Mouse (Mus musculus) spleen, adult 2 months (tissue): Measurements from ENCODE around the gene Mylk. TPM values are rescaled to one million over a fixed set of nuclear protein-coding genes. Genes with fewer than 3 reads are reported as not detected.

Experiments
- DNase-seq, 2 experiments: peaks; one replicate each; pipeline versions ENCODE4 v3.0.0 to v3.0.0-alpha.2; 2012 to 2021; ENCODE audit warnings: low spot score in 2 of 2, low read depth in 1 of 2
- H3K27ac ChIP-seq: fragments of 200-500 bp; 2 replicates; pipeline ENCODE4 v1.5.1; 2012; ENCODE audit warnings: low read length, inconsistent platforms; ENCODE audit not compliant: insufficient read depth
- H3K27me3 ChIP-seq: fragments of 200-500 bp; 2 replicates; pipeline ENCODE4 v1.6.1; 2012; ENCODE audit warnings: mild to moderate bottlenecking, moderate library complexity, low read length, inconsistent platforms; ENCODE audit not compliant: control insufficient read depth, insufficient read depth
- H3K36me3 ChIP-seq: fragments of 200-500 bp; 2 replicates; pipeline ENCODE4 v1.6.1; 2012; ENCODE audit warnings: mild to moderate bottlenecking, low read length, inconsistent platforms; ENCODE audit not compliant: control insufficient read depth, insufficient read depth
- H3K4me1 ChIP-seq: fragments of 200-500 bp; 2 replicates; pipeline ENCODE4 v1.6.1; 2011; ENCODE audit warnings: inconsistent platforms; ENCODE audit not compliant: control insufficient read depth, insufficient read depth, insufficient read length
- H3K4me3 ChIP-seq: fragments of 200-500 bp; 2 replicates; pipeline ENCODE4 v1.5.1; 2011; ENCODE audit warnings: mild to moderate bottlenecking, inconsistent platforms; ENCODE audit not compliant: insufficient read depth, insufficient read length; ENCODE audit errors: extremely low read depth
- CTCF ChIP-seq: fragments of 200-500 bp; IDR thresholded peaks from 2 replicates; pipeline ENCODE4 v1.5.1; 2011; ENCODE audit warnings: mild to moderate bottlenecking, inconsistent platforms; ENCODE audit not compliant: insufficient read depth, insufficient read length, insufficient replicate concordance; ENCODE audit errors: extremely low read depth
- POLR2A ChIP-seq: fragments of 200-500 bp; IDR thresholded peaks from 2 replicates; pipeline ENCODE4 v1.6.1; 2011; ENCODE audit warnings: low read depth, low read length, inconsistent platforms
- WGBS: fragments of 180-500 bp; shearing (Covaris S2); methylation state at CpG from one replicate; pipeline ENCODE4 v1.1.7; 2018; 5-methylcytosine and 5-hydroxymethylcytosine counted together
- polyA plus RNA-seq: library from polyadenylated mRNA; depleted of rRNA; stranded (reverse); fragments of >200 nt; gene quantifications from 2 replicates; pipeline ENCODE4 v1.2.3, GENCODE M21; 2012

Gene Mylk
- polyA plus RNA-seq, 1 experiment, result 41.9 TPM

GRCm38 (mm10) chr16:34767443-34767842 lies 22.4 kb downstream of the Mylk start:
- TF ChIP-seq POLR2A (no peak), CTCF (no peak)
- Histone ChIP-seq H3K27ac (no peak overlapping the region), H3K4me1 (no peaks in the 10 kb centered on the region), H3K4me3 (no peak overlapping the region), H3K27me3 (no peaks in the 10 kb centered on the region), H3K36me3 (no peaks in the 10 kb centered on the region)
- DNase-seq, result no peak
- 86% methylated on average over 2 of the region's 2 CpGs for WGBS

- DNase-seq, result no peak
- TF ChIP-seq POLR2A, result no peak
- no peak for TF ChIP-seq CTCF
- Histone ChIP-seq H3K27me3 (no peaks in the 10 kb centered on the region), H3K36me3 (no peaks in the 10 kb centered on the region), H3K27ac (no peak overlapping the region), H3K4me3 (no peak overlapping the region), H3K4me1 (no peaks in the 10 kb centered on the region)
- WGBS, result 93% methylated on average over 4 of the region's 4 CpGs
Measured at GRCm38 (mm10) chr16:34768436-34768835, 23.4 kb downstream of the Mylk start.

- Histone ChIP-seq H3K36me3 (no peaks in the 10 kb centered on the region), H3K27me3 (no peaks in the 10 kb centered on the region), H3K27ac (no peak overlapping the region), H3K4me3 (no peak overlapping the region), H3K4me1 (no peaks in the 10 kb centered on the region)
- WGBS, result 29% methylated on average over 4 of the region's 4 CpGs
- DNase-seq, result no peak
- no peak for TF ChIP-seq CTCF
- no peak for TF ChIP-seq POLR2A
Measured at GRCm38 (mm10) chr16:34770127-34770526, 25.1 kb downstream of the Mylk start.

- H3K27ac ChIP-seq, result no peak overlapping the region
- H3K4me1 ChIP-seq, result no peaks in the 10 kb centered on the region
- H3K4me3 ChIP-seq, result no peak overlapping the region
- no peaks in the 10 kb centered on the region for H3K36me3 ChIP-seq
- WGBS, result 45% methylated on average over 4 of the region's 4 CpGs
- no peak for DNase-seq
- no peaks in the 10 kb centered on the region for H3K27me3 ChIP-seq
- TF ChIP-seq POLR2A, result no peak
- TF ChIP-seq CTCF, result no peak
Measured at GRCm38 (mm10) chr16:34772445-34773032, 27.5 kb downstream of the Mylk start.

GRCm38 (mm10) chr16:34782442-34782841 lies 37.4 kb downstream of the Mylk start:
- Histone ChIP-seq H3K27ac (no peak overlapping the region), H3K4me3 (no peak overlapping the region), H3K4me1 (no peaks in the 10 kb centered on the region), H3K27me3 (no peaks in the 10 kb centered on the region), H3K36me3 (no peaks in the 10 kb centered on the region)
- no peak for DNase-seq
- TF ChIP-seq POLR2A (no peak), CTCF (no peak)
- WGBS, result 78% methylated on average over 1 of the region's 1 CpGs

GRCm38 (mm10) chr16:34783536-34783935 lies 38.5 kb downstream of the Mylk start:
- Histone ChIP-seq H3K27me3 (no peaks in the 10 kb centered on the region), H3K4me1 (no peaks in the 10 kb centered on the region), H3K27ac (no peak overlapping the region), H3K36me3 (no peaks in the 10 kb centered on the region), H3K4me3 (no peak overlapping the region)
- TF ChIP-seq CTCF (no peak), POLR2A (no peak)
- 80% methylated on average over 5 of the region's 5 CpGs for WGBS
- DNase-seq, result no peak

GRCm38 (mm10) chr16:34784675-34785074 lies 39.7 kb downstream of the Mylk start:
- H3K36me3 ChIP-seq, result no peaks in the 10 kb centered on the region
- no peak overlapping the region for H3K4me3 ChIP-seq
- TF ChIP-seq CTCF (no peak), POLR2A (no peak)
- no peak overlapping the region for H3K27ac ChIP-seq
- no peaks in the 10 kb centered on the region for H3K4me1 ChIP-seq
- no peaks in the 10 kb centered on the region for H3K27me3 ChIP-seq
- DNase-seq, result no peak
- 33% methylated on average over 4 of the region's 4 CpGs for WGBS
